Mouse (Mus musculus) stomach, postnatal 0 days (tissue): ENCODE results near the gene Abl2.

Experiments
- CTCF ChIP-seq: IDR thresholded peaks from 2 replicates; pipeline ENCODE4 v1.5.1; 2016; ENCODE audit warnings: antibody characterized with exemption, low read depth, mild to moderate bottlenecking, moderate library complexity
- EP300 ChIP-seq: optimal IDR thresholded peaks from 2 replicates; pipeline ENCODE3; 2016; ENCODE audit warnings: antibody characterized with exemption

- TF ChIP-seq CTCF, result peak; percentile 54
- no peak for TF ChIP-seq EP300
These were observed 56.1 kb downstream of the Abl2 start for GRCm38 (mm10) chr1:156614710-156615109.
